Mouse (Mus musculus): ENCODE data around the gene Nol6. TPM values are rescaled to one million over a fixed set of nuclear protein-coding genes. Genes with fewer than 3 reads are reported as not detected.

Gene Nol6
- polyA plus RNA-seq, 1 experiment from 2014 or later, result 18.6 TPM

DNA sequence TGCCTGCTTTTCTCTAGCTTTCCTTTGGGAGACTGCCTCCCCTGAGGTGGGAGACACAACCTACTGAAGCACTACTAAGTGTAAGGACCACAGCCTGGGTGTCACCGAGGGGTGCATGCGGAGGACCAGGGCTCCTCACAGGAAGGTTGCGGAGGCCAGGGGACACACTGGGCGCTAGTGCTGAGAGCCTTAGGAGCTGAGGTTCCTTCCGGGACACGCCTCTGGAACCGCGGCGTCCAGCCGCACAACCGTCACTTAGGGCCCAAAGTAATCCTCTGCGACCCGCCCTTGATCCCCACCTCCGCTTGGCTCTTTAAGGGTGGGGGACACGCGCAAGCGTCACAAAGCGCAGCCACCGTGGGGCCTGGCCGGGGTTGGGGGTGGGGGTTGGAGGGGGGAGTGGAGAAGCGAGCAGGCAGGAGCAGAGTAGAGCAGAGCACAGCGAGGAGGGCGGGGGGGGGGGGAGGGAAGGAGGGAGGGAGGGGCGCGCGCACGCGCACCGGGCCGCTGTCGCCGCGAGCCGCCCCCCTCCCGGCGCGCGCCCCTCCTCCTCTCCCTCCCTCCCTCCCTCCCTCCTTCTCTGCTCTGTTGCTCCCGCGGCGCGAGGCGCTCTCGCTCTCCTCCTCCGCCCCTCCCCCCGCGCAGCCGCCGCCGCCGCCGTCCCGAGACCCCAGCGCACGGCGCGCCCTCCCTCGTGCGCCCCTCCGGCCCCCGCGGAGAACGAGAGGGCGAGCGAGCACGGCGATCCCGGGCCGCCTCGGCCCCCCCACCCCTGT is 10.9 kb upstream of the Nol6 start:
- no peaks in the 10 kb centered on the region; the same call in 1 of the 2 replicates for H3K36me3 ChIP-seq (replicated peaks; ENCODE audit: control insufficient read depth, insufficient read depth, low read depth, low read length)
- DNase-seq (ENCODE audit: low spot score), result peak; percentile 87
- H3K27me3 ChIP-seq (ENCODE audit: control insufficient read depth, insufficient read depth, low read length), result no peaks in the 10 kb centered on the region
- H3K27ac ChIP-seq (replicated peaks; ENCODE audit: low read depth, low read length), result peak overlapping the region; percentile 99
- no peaks in the 10 kb centered on the region for H3K4me1 ChIP-seq (ENCODE audit: control insufficient read depth, insufficient read depth, low read length)
- no peaks in the 10 kb centered on the region for H3K9me3 ChIP-seq (replicated peaks; ENCODE audit: control insufficient read depth, low read length)
- whole genome bisulfite sequencing, result 0% methylated on average over 20 of the region's 70 CpGs
- peak; percentile 95 for ATAC-seq (replicated peaks; ENCODE audit: insufficient number of reproducible peaks, low FRiP score, low TSS enrichment, low read depth)
- H3K4me2 ChIP-seq (ENCODE audit: low read depth, low read length), result peak overlapping the region; percentile 60
- H3K9ac ChIP-seq (replicated peaks; ENCODE audit: low read length), result peak overlapping the region; percentile 99
- peak overlapping the region; percentile 94 for H3K4me3 ChIP-seq (ENCODE audit: low read depth, low read length)

DNA sequence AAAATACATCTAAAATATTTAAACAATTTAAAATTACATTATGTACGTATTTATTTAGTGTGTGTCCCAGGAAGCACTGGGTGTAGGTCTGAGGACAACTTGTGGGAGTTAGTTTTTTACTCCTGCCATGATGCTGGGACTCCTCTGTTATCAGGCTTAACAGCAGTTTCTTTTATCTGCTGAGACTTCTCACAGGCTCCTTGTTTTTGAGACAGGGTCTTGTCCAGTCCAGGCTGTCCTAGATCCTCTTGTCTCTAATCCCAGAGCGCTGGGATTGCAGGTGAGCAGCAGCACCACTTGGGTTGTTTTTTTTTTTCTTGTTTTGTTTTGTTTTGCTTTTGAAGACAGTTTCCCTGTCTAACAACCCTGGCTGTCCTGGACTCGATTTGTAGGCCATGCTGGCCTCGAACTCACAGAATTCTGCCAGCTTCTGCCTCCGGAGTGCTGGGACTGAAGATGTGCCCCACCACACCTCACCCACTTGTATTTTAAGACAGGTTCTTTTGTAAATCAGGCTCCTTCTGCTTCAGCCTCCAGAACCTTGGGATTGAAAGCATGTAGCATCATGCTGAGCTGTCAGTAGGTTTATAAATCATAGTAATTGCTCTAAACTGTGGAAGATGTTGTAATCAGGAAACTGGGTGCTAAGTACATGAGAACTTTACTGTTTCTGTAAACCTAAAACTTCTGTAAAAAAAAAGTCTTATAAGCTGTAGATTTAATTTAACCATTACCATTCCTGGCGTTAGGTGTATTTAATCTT is 9.5 kb upstream of the Nol6 start:
- WGBS, result 83% methylated on average over 6 of the region's 6 CpGs

DNA sequence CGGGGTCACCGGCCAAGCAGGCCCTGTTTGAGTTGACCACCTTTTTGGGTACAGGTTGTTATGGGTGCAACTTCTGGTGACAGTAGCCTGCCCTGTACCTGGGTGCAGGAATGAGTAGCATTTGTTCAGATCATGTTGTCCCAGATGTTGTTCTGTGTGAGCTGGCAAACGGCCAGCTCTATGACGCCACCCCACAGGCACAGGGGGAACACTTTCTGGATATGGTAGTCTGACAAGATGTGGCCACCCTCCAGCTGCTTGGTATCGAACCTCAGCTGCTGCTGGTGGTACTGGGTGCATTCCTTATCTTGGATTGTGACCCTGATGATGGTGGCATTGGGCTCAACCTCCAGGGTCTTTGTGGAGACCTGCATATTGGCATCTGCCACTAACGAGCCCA is 8.2 kb upstream of the Nol6 start:
- DNase-seq (ENCODE audit: low spot score), result no peak
- Histone ChIP-seq H3K4me1 (ENCODE audit: control insufficient read depth, insufficient read depth, low read length) (no peaks in the 10 kb centered on the region), H3K36me3 (replicated peaks; ENCODE audit: control insufficient read depth, insufficient read depth, low read depth, low read length) (no peaks in the 10 kb centered on the region), H3K4me2 (ENCODE audit: low read depth, low read length) (no peak overlapping the region), H3K9me3 (replicated peaks; ENCODE audit: control insufficient read depth, low read length) (no peaks in the 10 kb centered on the region), H3K4me3 (ENCODE audit: low read depth, low read length) (no peak overlapping the region), H3K27ac (replicated peaks; ENCODE audit: low read depth, low read length) (no peak overlapping the region), H3K27me3 (ENCODE audit: control insufficient read depth, insufficient read depth, low read length) (no peaks in the 10 kb centered on the region), H3K9ac (replicated peaks; ENCODE audit: low read length) (no peak overlapping the region)
- no peak for ATAC-seq (replicated peaks; ENCODE audit: insufficient number of reproducible peaks, low FRiP score, low TSS enrichment, low read depth)
- 83% methylated on average over 6 of the region's 6 CpGs for WGBS

More for the DNA sequence above, 9.5 kb upstream of the Nol6 start:
- H3K9me3 ChIP-seq (replicated peaks; ENCODE audit: control insufficient read depth, low read length), result no peaks in the 10 kb centered on the region
- no peak overlapping the region for H3K27ac ChIP-seq (replicated peaks; ENCODE audit: low read depth, low read length)
- no peak overlapping the region for H3K4me3 ChIP-seq (ENCODE audit: low read depth, low read length)
- no peak overlapping the region for H3K4me2 ChIP-seq (ENCODE audit: low read depth, low read length)
- DNase-seq (ENCODE audit: low spot score), result no peak
- no peaks in the 10 kb centered on the region for H3K4me1 ChIP-seq (ENCODE audit: control insufficient read depth, insufficient read depth, low read length)
- no peaks in the 10 kb centered on the region for H3K27me3 ChIP-seq (ENCODE audit: control insufficient read depth, insufficient read depth, low read length)
- H3K36me3 ChIP-seq (replicated peaks; ENCODE audit: control insufficient read depth, insufficient read depth, low read depth, low read length), result no peaks in the 10 kb centered on the region; the same call in 1 of the 2 replicates
- H3K9ac ChIP-seq (replicated peaks; ENCODE audit: low read length), result no peak overlapping the region
- ATAC-seq (replicated peaks; ENCODE audit: insufficient number of reproducible peaks, low FRiP score, low TSS enrichment, low read depth), result no peak

- ATAC-seq (replicated peaks; ENCODE audit: insufficient number of reproducible peaks, low FRiP score, low TSS enrichment, low read depth) (no peak), DNase-seq (ENCODE audit: low spot score) (no peak)
- no peak overlapping the region for H3K9ac ChIP-seq (replicated peaks; ENCODE audit: low read length)
- no peaks in the 10 kb centered on the region for H3K9me3 ChIP-seq (replicated peaks; ENCODE audit: control insufficient read depth, low read length)
- no peak overlapping the region for H3K4me2 ChIP-seq (ENCODE audit: low read depth, low read length)
- no peak overlapping the region for H3K4me3 ChIP-seq (ENCODE audit: low read depth, low read length)
- H3K36me3 ChIP-seq (replicated peaks; ENCODE audit: control insufficient read depth, insufficient read depth, low read depth, low read length), result no peaks in the 10 kb centered on the region
- H3K4me1 ChIP-seq (ENCODE audit: control insufficient read depth, insufficient read depth, low read length), result no peaks in the 10 kb centered on the region
- WGBS, result 72% methylated on average over 3 of the region's 3 CpGs
- no peak overlapping the region for H3K27ac ChIP-seq (replicated peaks; ENCODE audit: low read depth, low read length)
- H3K27me3 ChIP-seq (ENCODE audit: control insufficient read depth, insufficient read depth, low read length), result no peaks in the 10 kb centered on the region
Measured at GRCm38 (mm10) chr4:41129836-41130235, 5.6 kb upstream of the Nol6 start.

GRCm38 (mm10) chr4:41129406-41129805 is 5.2 kb upstream of the Nol6 start:
- Histone ChIP-seq H3K4me1 (ENCODE audit: control insufficient read depth, insufficient read depth, low read length) (no peaks in the 10 kb centered on the region), H3K4me2 (ENCODE audit: low read depth, low read length) (no peak overlapping the region), H3K27ac (replicated peaks; ENCODE audit: low read depth, low read length) (no peak overlapping the region), H3K27me3 (ENCODE audit: control insufficient read depth, insufficient read depth, low read length) (no peaks in the 10 kb centered on the region), H3K4me3 (ENCODE audit: low read depth, low read length) (no peak overlapping the region), H3K9ac (replicated peaks; ENCODE audit: low read length) (no peak overlapping the region), H3K9me3 (replicated peaks; ENCODE audit: control insufficient read depth, low read length) (no peaks in the 10 kb centered on the region), H3K36me3 (replicated peaks; ENCODE audit: control insufficient read depth, insufficient read depth, low read depth, low read length) (no peaks in the 10 kb centered on the region)
- WGBS, result 10% methylated on average over 2 of the region's 2 CpGs
- DNase-seq (ENCODE audit: low spot score), result peak; percentile 74
- peak; percentile 57; the same call in 1 of the 2 replicates for ATAC-seq (replicated peaks; ENCODE audit: insufficient number of reproducible peaks, low FRiP score, low TSS enrichment, low read depth)

- ATAC-seq (replicated peaks; ENCODE audit: insufficient number of reproducible peaks, low FRiP score, low TSS enrichment, low read depth), result no peak
- Histone ChIP-seq H3K9ac (replicated peaks; ENCODE audit: low read length) (no peak overlapping the region), H3K4me2 (ENCODE audit: low read depth, low read length) (no peak overlapping the region), H3K4me3 (ENCODE audit: low read depth, low read length) (no peak overlapping the region), H3K27ac (replicated peaks; ENCODE audit: low read depth, low read length) (no peak overlapping the region), H3K36me3 (replicated peaks; ENCODE audit: control insufficient read depth, insufficient read depth, low read depth, low read length) (peaks cover 8% of the 10 kb centered on the region), H3K4me1 (ENCODE audit: control insufficient read depth, insufficient read depth, low read length) (no peaks in the 10 kb centered on the region; the same call in 1 of the 2 replicates), H3K27me3 (ENCODE audit: control insufficient read depth, insufficient read depth, low read length) (no peaks in the 10 kb centered on the region), H3K9me3 (replicated peaks; ENCODE audit: control insufficient read depth, low read length) (no peaks in the 10 kb centered on the region)
- WGBS, result 71% methylated on average over 11 of the region's 11 CpGs
- peak; percentile 78 for DNase-seq (ENCODE audit: low spot score)
Measured at GRCm38 (mm10) chr4:41118706-41119292, 5.5 kb downstream of the Nol6 start.

GRCm38 (mm10) chr4:41116817-41117216 is 7.4 kb downstream of the Nol6 start:
- H3K27ac ChIP-seq (replicated peaks; ENCODE audit: low read depth, low read length), result no peak overlapping the region
- H3K4me3 ChIP-seq (ENCODE audit: low read depth, low read length), result no peak overlapping the region
- DNase-seq (ENCODE audit: low spot score), result peak; percentile 14
- H3K4me1 ChIP-seq (ENCODE audit: control insufficient read depth, insufficient read depth, low read length), result no peaks in the 10 kb centered on the region
- no peaks in the 10 kb centered on the region for H3K27me3 ChIP-seq (ENCODE audit: control insufficient read depth, insufficient read depth, low read length)
- H3K36me3 ChIP-seq (replicated peaks; ENCODE audit: control insufficient read depth, insufficient read depth, low read depth, low read length), result peaks cover 8% of the 10 kb centered on the region
- no peak; the same call in 1 of the 2 replicates for ATAC-seq (replicated peaks; ENCODE audit: insufficient number of reproducible peaks, low FRiP score, low TSS enrichment, low read depth)
- no peak overlapping the region for H3K4me2 ChIP-seq (ENCODE audit: low read depth, low read length)
- no peaks in the 10 kb centered on the region for H3K9me3 ChIP-seq (replicated peaks; ENCODE audit: control insufficient read depth, low read length)
- WGBS, result 77% methylated on average over 3 of the region's 3 CpGs
- H3K9ac ChIP-seq (replicated peaks; ENCODE audit: low read length), result no peak overlapping the region

Data from embryonic facial prominence, embryonic 11.5 days (tissue).